Mouse (Mus musculus): ENCODE data around the gene Vcam1.

GRCm38 (mm10) chr3:116112816-116113405, 16.6 kb downstream of the Vcam1 start:
- TF ChIP-seq CTCF (conservative IDR thresholded peaks at IDR 0.05 in 1 of 2, IDR thresholded peaks at IDR 0.05 in 1 of 2; ENCODE audit: low read depth in 2 of 2, low read length in 2 of 2) (no peak), TCF12 (IDR thresholded peaks at IDR 0.05; ENCODE audit: low read depth, low read length) (no peak), MYC (IDR thresholded peaks at IDR 0.05; ENCODE audit: low read depth, low read length) (no peak), ZMIZ1 (IDR thresholded peaks at IDR 0.05; ENCODE audit: low read depth, low read length) (no peak), MAZ (IDR thresholded peaks at IDR 0.05; ENCODE audit: low read depth, low read length) (no peak)
